Mouse (Mus musculus) megakaryocyte, embryonic 14.5 days (primary cell): ENCODE measurements at regions not wholly inside any gene's neighbourhood (a gene's known extent, or its start where the extent isn't known, plus 50 kb on each side); places are given as distances from the start of the nearest gene placed in this dataset.

ENCODE experiments used
- H3K27me3 ChIP-seq: replicated peaks from 2 replicates; pipeline ENCODE3; 2012; ENCODE audit warnings: inconsistent platforms
- H3K36me3 ChIP-seq: replicated peaks from 2 replicates; pipeline ENCODE3; 2012; ENCODE audit warnings: low read length, inconsistent platforms, mixed read lengths
- H3K4me1 ChIP-seq: 2 replicates; pipeline ENCODE4 v1.6.1; 2012; ENCODE audit warnings: inconsistent platforms
- H3K4me3 ChIP-seq: replicated peaks from 2 replicates; pipeline ENCODE3; 2012; ENCODE audit warnings: moderate library complexity, mild to moderate bottlenecking, inconsistent platforms
- H3K9me3 ChIP-seq: 2 replicates; pipeline ENCODE4 v1.6.1; 2012; ENCODE audit warnings: inconsistent platforms
- FLI1 ChIP-seq: IDR thresholded peaks from 2 replicates; pipeline ENCODE4 v1.6.1; 2012; ENCODE audit warnings: low read length, inconsistent platforms, mixed read lengths
- GATA1 ChIP-seq: IDR thresholded peaks from 3 replicates; pipeline ENCODE4 v1.6.1; 2012; ENCODE audit warnings: mixed read lengths, low read length, inconsistent platforms, borderline replicate concordance

DNA sequence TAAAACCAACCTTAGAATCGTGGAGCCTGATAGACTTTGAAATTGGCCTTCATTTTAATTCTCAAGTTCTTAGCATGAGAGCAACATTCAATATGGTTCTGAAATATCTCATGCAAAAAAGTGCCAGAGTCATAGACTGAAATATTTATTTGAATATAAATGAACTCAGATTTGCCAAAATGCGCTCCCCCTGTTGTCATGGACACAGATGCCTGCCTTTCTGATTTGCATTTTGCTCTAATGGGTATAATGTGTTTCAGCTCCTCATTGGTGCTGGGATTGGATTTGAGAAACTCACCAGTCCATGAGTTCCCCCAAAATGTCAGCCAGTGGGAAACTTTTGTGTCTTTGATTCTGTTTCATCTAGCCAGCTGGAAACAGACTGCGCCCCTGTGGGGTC is 191.5 kb upstream of the 4930535I16Rik start:
- no peak for TF ChIP-seq FLI1
- TF ChIP-seq GATA1: no peak
- no peaks in the 10 kb centered on the region for H3K27me3 ChIP-seq
- no peak overlapping the region for H3K4me3 ChIP-seq
- H3K9me3 ChIP-seq: peaks cover 17% of the 10 kb centered on the region
- no peaks in the 10 kb centered on the region for H3K4me1 ChIP-seq
- no peaks in the 10 kb centered on the region for H3K36me3 ChIP-seq

DNA sequence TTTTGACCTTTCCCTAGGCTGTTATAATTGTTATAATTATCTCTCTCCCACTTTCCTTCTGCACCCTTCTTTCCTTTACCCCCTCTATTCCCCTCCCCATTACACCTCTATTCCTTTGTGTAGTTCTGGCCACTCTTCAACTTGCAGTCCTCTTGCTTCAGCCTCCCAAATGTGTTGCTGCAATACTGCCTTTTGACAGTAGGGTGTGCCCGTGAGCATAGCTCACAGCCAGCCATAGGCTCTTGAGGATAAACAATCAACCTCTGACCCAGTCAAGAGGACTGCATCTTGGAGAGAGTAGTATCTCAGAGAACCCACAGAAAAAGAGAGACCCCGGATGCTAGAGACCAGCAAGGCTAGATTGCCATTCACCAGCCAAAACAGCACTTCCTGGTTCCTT is 184.9 kb upstream of the 4930535I16Rik start:
- Histone ChIP-seq H3K27me3 (no peaks in the 10 kb centered on the region), H3K9me3 (peaks cover 24% of the 10 kb centered on the region), H3K36me3 (no peaks in the 10 kb centered on the region), H3K4me3 (no peak overlapping the region), H3K4me1 (no peaks in the 10 kb centered on the region)
- TF ChIP-seq FLI1 (no peak), GATA1 (no peak)

GRCm38 (mm10) chr4:124086801-124087200 is 169.0 kb upstream of the 4930535I16Rik start:
- H3K27me3 ChIP-seq: no peaks in the 10 kb centered on the region
- no peaks in the 10 kb centered on the region for H3K36me3 ChIP-seq
- H3K9me3 ChIP-seq: 0 out of 2 replicates have a peak, but pooled peaks cover 5% of the 10 kb centered on the region
- H3K4me1 ChIP-seq: peaks cover 4% of the 10 kb centered on the region; the same call in 1 of the 2 replicates
- H3K4me3 ChIP-seq: no peak overlapping the region
- TF ChIP-seq FLI1 (no peak), GATA1 (no peak)

DNA sequence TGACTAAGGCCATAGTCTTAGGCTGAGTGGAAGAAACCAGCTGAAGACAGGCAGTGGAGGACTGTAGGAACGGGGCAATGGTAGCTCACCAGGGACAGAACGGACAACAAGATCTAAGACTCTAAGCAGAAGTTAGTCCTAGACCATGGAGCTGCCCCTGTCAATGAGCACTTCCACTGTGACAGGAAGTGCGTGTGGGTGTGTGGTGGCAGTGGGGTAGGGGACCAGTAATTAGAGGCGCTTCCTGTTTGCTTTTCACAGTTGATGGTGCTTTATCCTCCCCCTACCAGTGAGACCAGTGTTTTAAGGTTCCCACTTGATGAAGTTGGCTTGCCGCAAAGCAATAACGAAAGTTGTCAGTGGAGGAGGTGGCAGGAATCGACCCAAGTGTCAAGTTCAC is 168.4 kb upstream of the 4930535I16Rik start:
- Histone ChIP-seq H3K27me3 (no peaks in the 10 kb centered on the region), H3K4me1 (peaks cover 4% of the 10 kb centered on the region; the same call in 1 of the 2 replicates), H3K4me3 (no peak overlapping the region), H3K9me3 (0 out of 2 replicates have a peak, but pooled peaks cover 5% of the 10 kb centered on the region), H3K36me3 (no peaks in the 10 kb centered on the region)
- TF ChIP-seq GATA1 (no peak), FLI1 (no peak)

GRCm38 (mm10) chr4:124079603-124080002 is 161.8 kb upstream of the 4930535I16Rik start:
- no peaks in the 10 kb centered on the region for H3K4me1 ChIP-seq
- H3K9me3 ChIP-seq: peaks cover 18% of the 10 kb centered on the region; the same call in 1 of the 2 replicates
- peak overlapping the region; percentile 54 for H3K4me3 ChIP-seq
- H3K27me3 ChIP-seq: no peaks in the 10 kb centered on the region
- no peak for TF ChIP-seq FLI1
- TF ChIP-seq GATA1: no peak
- no peaks in the 10 kb centered on the region for H3K36me3 ChIP-seq

DNA sequence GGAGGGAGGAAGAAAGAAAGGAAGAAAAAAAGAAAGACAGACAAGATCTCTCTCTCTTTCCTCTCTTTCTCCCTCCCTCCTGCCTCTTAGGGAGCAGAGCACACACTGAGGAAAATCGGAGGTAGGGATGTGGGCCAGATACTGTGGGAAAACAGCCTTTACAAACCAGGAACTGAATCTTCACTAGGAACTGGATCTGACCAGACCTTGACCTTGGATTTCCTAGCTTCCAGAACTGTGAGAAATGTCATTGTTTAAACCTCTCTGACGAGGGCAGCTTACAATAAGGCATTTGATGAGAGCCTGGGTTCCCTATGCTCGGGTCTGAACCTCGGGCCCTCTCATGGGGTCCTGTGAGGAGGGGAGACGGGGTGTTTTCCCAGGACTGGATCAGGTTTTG is 157.7 kb upstream of the 4930535I16Rik start:
- peaks cover 19% of the 10 kb centered on the region; the same call in 1 of the 2 replicates for H3K9me3 ChIP-seq
- no peaks in the 10 kb centered on the region for H3K27me3 ChIP-seq
- H3K36me3 ChIP-seq: no peaks in the 10 kb centered on the region
- no peak overlapping the region for H3K4me3 ChIP-seq
- TF ChIP-seq GATA1: no peak
- TF ChIP-seq FLI1: no peak
- H3K4me1 ChIP-seq: no peaks in the 10 kb centered on the region

GRCm38 (mm10) chr4:124073646-124074045 is 155.8 kb upstream of the 4930535I16Rik start:
- no peaks in the 10 kb centered on the region for H3K27me3 ChIP-seq
- no peak overlapping the region for H3K4me3 ChIP-seq
- no peak for TF ChIP-seq GATA1
- TF ChIP-seq FLI1: no peak
- H3K36me3 ChIP-seq: no peaks in the 10 kb centered on the region
- no peaks in the 10 kb centered on the region for H3K4me1 ChIP-seq
- H3K9me3 ChIP-seq: peaks cover 13% of the 10 kb centered on the region; the same call in 1 of the 2 replicates

DNA sequence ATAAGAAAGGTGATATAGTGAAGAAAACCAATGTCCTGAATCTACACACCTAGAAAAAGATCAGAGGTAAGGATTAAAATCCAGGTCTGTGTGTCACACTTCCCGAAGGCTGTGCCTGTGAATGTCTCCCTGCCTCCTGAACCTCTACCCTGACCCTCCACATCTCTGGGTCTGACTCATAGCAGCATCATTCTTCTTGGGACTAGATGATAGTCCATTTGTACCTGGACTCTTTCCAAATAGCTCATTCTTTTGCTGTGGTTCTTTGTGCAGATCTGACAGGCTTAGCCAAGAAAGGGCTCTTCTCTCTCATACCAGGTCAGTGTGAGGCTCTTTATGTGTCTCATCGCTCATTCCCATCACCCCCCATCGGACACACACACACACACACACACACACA is 146.8 kb upstream of the 4930535I16Rik start:
- Histone ChIP-seq H3K4me3 (no peak overlapping the region), H3K27me3 (no peaks in the 10 kb centered on the region), H3K36me3 (no peaks in the 10 kb centered on the region), H3K4me1 (0 out of 2 replicates have a peak, but pooled peaks cover 3% of the 10 kb centered on the region), H3K9me3 (no peaks in the 10 kb centered on the region)
- TF ChIP-seq FLI1 (no peak), GATA1 (no peak)

GRCm38 (mm10) chr4:124063269-124064100 is 145.7 kb upstream of the 4930535I16Rik start:
- no peaks in the 10 kb centered on the region for H3K36me3 ChIP-seq
- H3K27me3 ChIP-seq: no peaks in the 10 kb centered on the region

GRCm38 (mm10) chr4:124057607-124058006 is 139.8 kb upstream of the 4930535I16Rik start:
- Histone ChIP-seq H3K27me3 (no peaks in the 10 kb centered on the region), H3K9me3 (no peaks in the 10 kb centered on the region), H3K36me3 (no peaks in the 10 kb centered on the region), H3K4me3 (no peak overlapping the region), H3K4me1 (no peaks in the 10 kb centered on the region)
- TF ChIP-seq FLI1 (no peak), GATA1 (no peak)

More at GRCm38 (mm10) chr4:124063269-124064100, 145.7 kb upstream of the 4930535I16Rik start:
- H3K4me3 ChIP-seq: no peak overlapping the region
- 0 out of 2 replicates have a peak, but pooled peaks cover 3% of the 10 kb centered on the region for H3K4me1 ChIP-seq
- no peaks in the 10 kb centered on the region for H3K9me3 ChIP-seq
- TF ChIP-seq GATA1 (no peak), FLI1 (no peak)
